Mouse (Mus musculus) cerebellum, adult 9-10 months (tissue): ENCODE data around the gene Foxp4.

Experiments
- DNase-seq: peaks from one replicate; pipeline ENCODE4 v3.0.0; 2022

The Foxp4 gene

DNA sequence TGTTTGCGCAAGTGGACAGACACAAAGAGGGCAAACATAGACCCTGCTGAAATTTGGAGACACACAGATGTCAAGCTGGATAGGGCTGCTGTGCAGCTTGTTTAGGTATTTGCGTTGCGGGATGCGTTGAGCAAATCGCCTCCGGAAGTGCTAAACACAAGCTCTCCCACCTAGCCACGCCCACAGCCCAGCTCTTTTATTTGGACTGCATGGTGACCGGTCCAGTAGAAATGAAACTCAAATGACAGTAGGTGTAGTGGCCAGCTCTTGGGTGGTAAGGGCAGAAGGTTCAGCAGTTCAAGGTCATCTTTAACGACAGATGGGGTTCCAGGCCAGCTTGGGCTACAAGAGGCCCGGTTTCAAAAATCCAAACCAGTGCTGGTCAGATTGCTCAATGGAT lies 1.5 kb upstream of the Foxp4 start:
- DNase-seq: no peak

GRCm38 (mm10) chr17:47925340-47925926 lies 988 bp upstream of the Foxp4 start:
- no peak for DNase-seq

- no peak for DNase-seq
Measured at GRCm38 (mm10) chr17:47923678-47924382, 615 bp downstream of the Foxp4 start.

GRCm38 (mm10) chr17:47923011-47923677 lies 1.3 kb downstream of the Foxp4 start:
- DNase-seq: no peak

DNA sequence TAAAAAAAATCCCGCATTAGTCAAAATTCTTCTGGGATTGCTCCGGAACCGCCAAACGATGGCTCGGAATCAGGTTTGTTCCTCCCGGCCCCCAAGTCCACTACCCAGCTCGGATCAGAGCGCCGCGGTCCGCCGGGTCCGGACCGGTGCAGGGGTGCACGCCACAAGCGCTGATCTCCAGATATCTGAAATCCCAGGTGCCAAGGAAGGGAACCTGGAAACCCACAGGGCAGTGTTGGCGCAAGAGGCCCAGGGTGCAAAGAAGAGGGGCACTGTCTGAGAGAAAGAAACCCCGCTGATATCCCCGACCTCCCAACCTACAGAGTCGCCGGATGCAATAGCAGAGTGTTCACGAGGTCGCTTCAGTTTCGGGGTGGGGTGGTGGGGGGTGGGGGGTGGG lies 1.9 kb downstream of the Foxp4 start:
- DNase-seq: no peak

- DNase-seq: no peak
Measured at GRCm38 (mm10) chr17:47922116-47922515, 2.3 kb downstream of the Foxp4 start.

- DNase-seq: no peak
Measured at GRCm38 (mm10) chr17:47921136-47921665, 3.2 kb downstream of the Foxp4 start.

DNA sequence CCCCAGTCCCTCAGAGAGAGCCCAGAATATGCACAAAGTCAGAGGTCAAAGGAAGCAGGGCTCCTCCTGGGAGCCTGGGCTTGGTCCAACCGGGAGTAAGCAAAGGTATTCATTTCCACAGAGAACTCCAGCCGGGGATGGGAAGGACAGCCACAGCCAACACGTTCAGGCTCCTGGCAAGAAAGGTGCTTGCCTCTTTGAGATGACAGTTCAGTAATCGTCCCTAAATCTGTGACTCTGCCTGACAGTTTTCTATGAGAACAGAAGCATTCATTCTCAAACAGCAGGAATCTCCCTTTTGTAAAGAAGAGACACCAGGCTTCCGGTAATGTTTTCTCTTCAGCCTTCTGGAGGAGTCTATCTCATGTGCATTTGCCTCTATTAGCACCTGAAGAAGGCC lies 4.6 kb downstream of the Foxp4 start:
- DNase-seq: no peak

DNA sequence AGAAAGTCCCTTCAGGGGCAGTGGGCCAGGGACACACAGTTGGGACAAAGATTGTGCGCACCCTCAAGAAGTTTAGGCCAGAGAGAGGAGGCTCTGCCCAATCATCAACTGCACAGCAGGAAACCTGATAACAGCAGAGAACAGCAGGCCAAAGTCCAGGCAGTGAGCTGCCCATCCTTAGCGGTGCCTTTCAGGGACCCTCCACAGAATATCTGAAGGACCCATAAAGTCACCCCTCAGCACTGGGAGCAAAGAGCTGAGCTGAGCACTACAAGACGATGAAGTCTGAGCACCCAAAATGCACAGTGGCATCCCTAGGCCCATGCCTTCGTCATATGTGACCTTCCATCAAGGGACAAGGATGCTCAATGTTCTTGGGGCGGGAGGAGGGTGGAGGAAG lies 6.5 kb downstream of the Foxp4 start:
- no peak for DNase-seq

GRCm38 (mm10) chr17:47917212-47917611 lies 7.2 kb downstream of the Foxp4 start:
- no peak for DNase-seq

DNA sequence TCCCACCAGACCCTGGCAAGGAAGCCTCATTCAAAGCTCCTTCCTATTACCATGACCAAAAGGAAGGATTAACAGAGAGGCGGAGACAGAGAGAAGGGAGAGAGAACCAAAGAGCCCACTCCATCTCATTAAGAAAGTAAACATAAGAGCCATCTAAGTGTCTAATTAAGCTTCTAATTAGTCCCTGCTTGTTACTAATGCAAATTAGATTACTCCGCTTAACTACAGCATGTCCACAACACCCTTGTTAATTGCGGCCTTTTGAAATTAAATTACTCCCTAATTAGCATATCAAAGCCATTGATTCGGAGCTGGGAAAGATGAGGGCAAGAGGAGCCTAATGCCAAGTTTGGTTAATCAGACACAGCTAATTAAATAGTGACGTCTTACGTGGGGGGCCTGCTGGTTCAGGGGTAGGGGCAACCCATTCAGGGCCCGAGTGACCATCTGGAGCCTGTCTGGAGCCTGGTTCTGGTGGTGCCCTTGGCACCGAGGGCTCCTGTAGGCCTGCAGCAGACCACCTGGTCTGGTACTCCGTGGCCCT lies 9.7 kb downstream of the Foxp4 start:
- DNase-seq: no peak

DNA sequence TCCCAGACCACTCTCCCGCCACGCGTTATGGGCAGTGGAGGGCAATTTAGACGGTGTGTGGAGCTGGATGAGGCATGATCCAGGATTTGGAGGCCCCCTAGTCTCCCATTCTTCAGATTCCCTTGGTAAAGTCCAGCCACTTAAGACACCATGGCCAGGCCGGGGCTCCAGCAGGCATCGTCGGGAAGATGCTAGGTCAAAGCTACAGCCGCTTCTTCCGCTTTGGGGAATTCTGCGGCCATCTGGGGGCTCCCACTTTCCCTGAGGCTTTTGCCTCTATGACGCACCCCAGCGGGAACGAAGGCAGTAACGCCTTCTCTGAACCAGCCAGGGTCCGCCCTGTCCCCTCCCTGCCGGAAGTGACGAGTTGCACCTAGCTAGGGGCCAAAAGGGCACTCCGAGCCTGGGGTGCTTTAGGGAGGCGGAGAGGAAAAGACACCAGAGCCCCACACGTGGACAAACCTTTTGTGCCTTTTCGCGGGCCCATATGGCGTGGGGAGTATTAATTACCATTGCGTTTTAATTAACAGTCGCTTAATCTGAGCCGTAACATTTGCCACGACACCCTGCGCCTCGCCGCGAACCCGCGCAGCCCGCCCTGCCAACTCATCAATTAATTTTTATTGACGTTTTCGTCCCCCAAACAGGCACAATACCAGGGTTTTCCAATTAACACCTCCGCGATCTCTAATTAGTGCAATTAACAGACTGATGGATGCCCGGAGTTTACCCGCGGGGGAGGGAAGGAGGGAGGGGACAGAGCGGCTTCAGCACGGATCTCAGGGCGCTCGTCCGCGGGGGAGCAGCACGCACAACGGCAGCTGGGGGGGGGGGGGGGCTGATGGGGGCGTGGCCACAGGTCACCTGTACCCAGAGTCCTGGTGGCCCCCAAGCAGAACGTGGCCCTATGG lies 15.1 kb downstream of the Foxp4 start:
- peak; percentile 68 for DNase-seq

GRCm38 (mm10) chr17:47908079-47908478 lies 16.4 kb downstream of the Foxp4 start:
- DNase-seq: no peak

DNA sequence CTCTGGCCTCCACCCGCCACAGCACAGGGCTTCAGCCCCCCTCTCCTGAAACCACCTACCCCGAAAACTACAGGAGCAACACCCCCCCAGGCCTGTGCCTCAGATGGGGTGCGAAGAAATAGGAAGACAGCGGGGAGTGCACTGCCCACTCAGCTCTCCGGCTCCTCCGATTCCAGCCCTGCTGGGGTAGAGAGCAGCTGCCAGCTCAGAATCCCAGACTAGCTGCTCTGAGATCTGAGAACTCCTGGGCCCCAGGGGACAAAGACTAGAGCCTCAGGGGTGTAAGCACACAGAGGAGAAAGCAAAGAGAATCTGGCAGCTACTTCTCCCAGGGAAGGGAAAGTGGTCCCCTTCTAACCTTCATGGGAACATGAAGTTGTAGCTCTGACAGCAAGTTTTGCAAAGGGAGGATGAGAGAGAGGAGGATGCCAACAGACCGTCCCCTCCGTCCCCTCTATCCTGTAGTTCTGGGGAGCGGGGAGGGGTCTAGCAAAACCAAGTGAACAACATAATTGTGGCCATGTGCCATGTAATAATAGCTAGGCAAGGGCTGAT lies 17.0 kb downstream of the Foxp4 start:
- DNase-seq: no peak

- no peak for DNase-seq
Measured at GRCm38 (mm10) chr17:47903846-47904680, 20.4 kb downstream of the Foxp4 start.

DNA sequence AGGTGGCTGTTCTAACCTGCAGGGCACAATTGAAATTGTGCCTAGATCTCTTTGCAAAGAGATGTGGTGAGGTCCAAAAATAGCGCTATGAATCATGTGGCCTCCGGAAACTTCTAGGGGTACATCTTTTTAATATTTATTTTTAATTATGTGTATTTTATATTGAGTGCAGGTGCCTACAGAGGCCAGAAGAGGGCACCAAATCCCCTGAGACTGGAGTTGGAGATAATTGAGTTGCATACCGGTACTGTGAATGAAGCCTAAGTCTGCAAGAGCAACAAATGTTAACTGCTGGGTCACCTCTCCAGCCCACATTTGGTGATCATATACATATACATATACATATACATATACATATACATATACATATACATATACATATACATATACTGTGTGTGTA lies 22.7 kb downstream of the Foxp4 start:
- no peak for DNase-seq

GRCm38 (mm10) chr17:47900716-47901115 lies 23.7 kb downstream of the Foxp4 start:
- DNase-seq: no peak

- no peak for DNase-seq
Measured at GRCm38 (mm10) chr17:47899156-47899555, 25.3 kb downstream of the Foxp4 start.

DNA sequence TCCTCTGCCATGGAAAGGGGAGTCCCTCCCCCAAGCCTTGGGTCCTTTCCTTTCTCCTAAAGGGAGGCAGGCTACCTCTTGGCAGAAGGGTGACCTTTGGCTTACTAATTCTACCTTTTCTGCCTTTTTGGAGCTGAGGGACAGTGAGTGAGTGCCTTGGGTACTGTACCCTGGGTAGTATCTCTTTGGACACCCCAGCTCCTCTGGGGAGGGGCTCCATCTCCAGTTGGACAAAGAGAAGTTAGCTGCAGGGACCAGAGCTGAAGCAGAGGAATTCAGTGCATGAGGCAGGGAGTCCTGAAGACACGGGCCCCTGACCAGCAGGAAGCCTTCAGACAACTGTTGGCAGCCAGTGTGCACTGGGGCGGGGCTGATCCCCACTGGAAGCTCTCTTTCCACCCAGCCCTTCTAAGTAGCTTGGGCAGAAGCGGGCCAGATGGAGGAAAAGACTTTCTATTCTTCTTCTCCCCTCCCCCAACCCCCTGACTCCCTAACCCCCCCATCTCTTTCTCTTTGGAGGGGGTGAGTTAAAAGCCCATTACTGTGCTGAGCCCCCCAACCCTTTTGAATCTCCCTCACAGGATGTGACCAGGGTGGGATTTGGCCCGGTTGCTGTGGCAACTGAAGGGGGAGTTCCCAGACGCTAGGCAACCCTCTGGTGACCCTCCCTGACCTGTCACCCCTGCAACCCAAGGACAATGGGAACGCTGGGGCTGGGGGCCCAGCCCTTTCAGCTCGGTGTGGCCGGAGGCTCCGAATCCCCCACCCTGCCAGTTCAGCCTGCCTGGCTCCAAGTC lies 26.3 kb downstream of the Foxp4 start:
- no peak for DNase-seq

GRCm38 (mm10) chr17:47889727-47890126 lies 34.7 kb downstream of the Foxp4 start:
- DNase-seq: no peak

DNA sequence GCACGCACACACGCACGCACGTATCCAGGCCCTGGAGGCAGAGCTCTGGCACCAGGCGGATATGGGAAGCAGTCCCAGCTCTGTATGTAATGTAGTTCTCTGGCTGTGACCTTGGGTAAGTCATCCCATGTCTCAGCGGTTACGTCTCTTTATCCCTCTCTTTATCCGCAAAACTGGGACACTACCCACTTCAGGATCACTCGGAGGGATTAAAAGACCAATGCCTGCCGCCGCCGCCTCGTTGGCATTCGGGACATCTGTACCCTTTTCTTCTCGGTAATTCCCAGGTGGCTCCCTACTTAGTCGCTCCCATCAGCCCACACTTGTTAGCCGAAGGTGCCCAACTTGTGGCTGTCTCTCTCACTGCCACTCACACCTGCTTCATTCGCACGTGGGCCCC lies 35.2 kb downstream of the Foxp4 start:
- no peak for DNase-seq
